Mouse (Mus musculus): ENCODE measurements around the gene Cited4. TPM values are rescaled to one million over a fixed set of nuclear protein-coding genes. Genes with fewer than 3 reads are reported as not detected.

The Cited4 gene
- polyA plus RNA-seq, 1 experiment from 2014 or later = 26.4 TPM

GRCm38 (mm10) chr4:120664601-120665000 lies 1.8 kb upstream of the Cited4 start:
- H3K9ac ChIP-seq = no peak overlapping the region

DNA sequence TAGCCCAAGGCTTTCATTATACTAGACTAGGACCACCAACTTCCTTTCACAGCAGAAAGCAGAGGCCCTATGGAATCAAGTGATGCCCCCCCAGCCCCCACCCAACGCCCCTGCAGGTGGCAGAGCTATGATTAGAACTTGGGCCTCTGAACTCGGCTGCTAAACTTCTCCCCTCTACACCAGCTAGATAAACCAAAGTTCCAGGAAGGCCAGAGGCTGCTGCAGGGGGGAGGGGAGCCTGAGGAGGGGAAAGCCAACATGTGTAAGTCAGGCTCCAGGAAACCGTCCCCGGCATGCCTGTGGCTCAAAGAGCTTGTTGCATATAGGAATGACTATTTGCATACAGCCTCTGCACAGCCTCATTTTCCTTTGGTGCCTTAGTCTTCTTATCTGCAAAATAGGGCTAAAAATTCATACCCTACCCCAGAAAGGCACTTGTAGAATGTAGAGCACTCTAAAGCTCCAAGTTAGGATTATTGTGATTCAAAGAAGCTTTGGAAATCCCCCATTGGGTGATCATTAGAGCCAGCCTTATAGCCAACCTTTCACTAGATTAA lies 1.1 kb upstream of the Cited4 start:
- no peaks in the 10 kb centered on the region for H3K9me3 ChIP-seq (replicated peaks)
- H3K27me3 ChIP-seq = no peaks in the 10 kb centered on the region
- no peaks in the 10 kb centered on the region for H3K36me3 ChIP-seq
- H3K4me2 ChIP-seq = 0 out of 2 replicates have a peak overlapping the region, but pooled peaks have one; percentile 12
- no peak overlapping the region for H3K9ac ChIP-seq
- WGBS = 23% methylated on average over 4 of the region's 4 CpGs
- no peak for ATAC-seq (replicated peaks; ENCODE audit: insufficient number of reproducible peaks, insufficient read depth, low FRiP score, low read depth)
- no peak overlapping the region for H3K4me3 ChIP-seq
- H3K27ac ChIP-seq = peak overlapping the region; percentile 40
- peaks cover 23% of the 10 kb centered on the region for H3K4me1 ChIP-seq (replicated peaks)

More at GRCm38 (mm10) chr4:120664601-120665000, 1.8 kb upstream of the Cited4 start:
- no peak for ATAC-seq (replicated peaks; ENCODE audit: insufficient number of reproducible peaks, insufficient read depth, low FRiP score, low read depth)
- WGBS = 51% methylated on average over 2 of the region's 2 CpGs
- H3K9me3 ChIP-seq (replicated peaks) = no peaks in the 10 kb centered on the region
- peak overlapping the region; percentile 40; the same call in 1 of the 2 replicates for H3K27ac ChIP-seq
- H3K4me2 ChIP-seq = 0 out of 2 replicates have a peak overlapping the region, but pooled peaks have one; percentile 12
- H3K4me3 ChIP-seq = no peak overlapping the region
- H3K27me3 ChIP-seq = no peaks in the 10 kb centered on the region
- no peaks in the 10 kb centered on the region for H3K36me3 ChIP-seq
- peaks cover 23% of the 10 kb centered on the region for H3K4me1 ChIP-seq (replicated peaks)

DNA sequence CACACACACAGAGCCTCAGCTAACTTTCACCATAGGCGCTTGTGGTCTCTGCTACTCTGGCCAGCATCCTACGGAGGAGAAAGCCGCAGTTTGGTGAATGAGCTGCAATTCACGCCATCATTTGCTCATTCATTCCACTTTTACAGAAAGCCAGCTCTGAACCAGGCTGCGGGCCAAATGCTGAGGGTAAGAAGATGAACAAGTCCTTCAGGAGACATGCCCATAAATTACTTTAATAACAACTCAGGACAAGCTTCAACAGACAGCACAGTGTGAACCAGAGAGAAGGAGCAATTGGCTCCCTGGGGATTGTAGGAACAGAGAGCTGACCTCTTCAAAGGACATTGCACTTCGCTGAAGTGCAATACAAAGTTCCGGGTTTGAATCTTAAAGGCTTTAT lies 590 bp upstream of the Cited4 start:
- 66% methylated on average over 7 of the region's 7 CpGs for WGBS
- H3K4me2 ChIP-seq = peak overlapping the region; percentile 90
- no peak for ATAC-seq (replicated peaks; ENCODE audit: insufficient number of reproducible peaks, insufficient read depth, low FRiP score, low read depth)
- peaks cover 23% of the 10 kb centered on the region for H3K4me1 ChIP-seq (replicated peaks)
- H3K36me3 ChIP-seq = no peaks in the 10 kb centered on the region
- no peak overlapping the region for H3K9ac ChIP-seq
- H3K4me3 ChIP-seq = no peak overlapping the region
- no peaks in the 10 kb centered on the region for H3K27me3 ChIP-seq
- no peaks in the 10 kb centered on the region for H3K9me3 ChIP-seq (replicated peaks)
- H3K27ac ChIP-seq = peak overlapping the region; percentile 51

DNA sequence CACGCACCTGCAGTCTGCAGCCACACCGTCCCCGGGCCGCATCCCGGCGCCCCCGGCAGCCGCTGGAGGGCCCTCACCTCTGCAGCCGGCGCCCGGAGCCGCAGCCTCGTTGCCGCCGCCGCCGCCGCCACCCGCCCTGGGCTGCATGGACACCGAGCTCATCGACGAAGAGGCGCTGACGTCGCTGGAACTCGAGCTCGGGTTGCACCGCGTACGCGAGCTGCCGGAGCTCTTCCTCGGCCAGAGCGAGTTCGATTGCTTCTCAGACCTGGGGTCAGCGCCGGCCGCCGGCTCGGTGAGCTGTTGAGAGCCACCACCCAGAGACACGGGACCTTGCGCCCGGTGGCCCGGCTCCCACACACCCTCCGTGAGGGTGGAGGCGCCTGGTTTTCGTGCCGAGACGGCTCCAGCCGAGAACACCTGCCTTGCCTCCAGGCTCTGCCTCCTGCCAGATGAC lies 701 bp downstream of the Cited4 start:
- Histone ChIP-seq H3K4me3 (peak overlapping the region; percentile 62), H3K36me3 (no peaks in the 10 kb centered on the region), H3K9me3 (replicated peaks) (no peaks in the 10 kb centered on the region), H3K4me2 (peak overlapping the region; percentile 90), H3K9ac (peak overlapping the region; percentile 74), H3K4me1 (replicated peaks) (peaks cover 23% of the 10 kb centered on the region), H3K27me3 (no peaks in the 10 kb centered on the region), H3K27ac (peak overlapping the region; percentile 85)
- peak; percentile 54 for ATAC-seq (replicated peaks; ENCODE audit: insufficient number of reproducible peaks, insufficient read depth, low FRiP score, low read depth)
- under 1% methylated on average over 50 of the region's 50 CpGs for WGBS

DNA sequence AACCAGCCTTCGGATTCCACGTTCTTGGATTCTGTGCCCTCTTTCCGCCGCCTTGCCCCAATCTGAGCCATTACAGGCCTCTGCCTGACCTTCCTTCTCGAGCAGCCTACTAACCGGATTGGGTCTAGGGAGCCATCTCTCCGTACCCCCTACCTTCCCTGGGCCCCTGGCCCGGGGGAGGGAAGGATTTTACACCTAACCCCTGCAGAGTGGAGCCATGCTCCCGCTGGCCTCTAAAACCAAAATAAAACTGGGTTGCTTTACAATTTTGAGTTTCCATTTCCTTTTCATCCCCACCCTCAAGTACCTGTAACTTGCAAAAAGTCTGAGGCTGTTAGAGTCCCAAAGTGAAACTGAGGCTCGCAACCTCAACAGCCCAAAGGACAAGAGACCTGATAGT lies 1.2 kb downstream of the Cited4 start:
- H3K9ac ChIP-seq = peak overlapping the region; percentile 74
- ATAC-seq (replicated peaks; ENCODE audit: insufficient number of reproducible peaks, insufficient read depth, low FRiP score, low read depth) = no peak
- peak overlapping the region; percentile 85 for H3K27ac ChIP-seq
- H3K36me3 ChIP-seq = no peaks in the 10 kb centered on the region
- H3K4me2 ChIP-seq = peak overlapping the region; percentile 90
- WGBS = 17% methylated on average over 10 of the region's 10 CpGs
- peaks cover 23% of the 10 kb centered on the region for H3K4me1 ChIP-seq (replicated peaks)
- peak overlapping the region; percentile 62 for H3K4me3 ChIP-seq
- no peaks in the 10 kb centered on the region for H3K9me3 ChIP-seq (replicated peaks)
- no peaks in the 10 kb centered on the region for H3K27me3 ChIP-seq

DNA sequence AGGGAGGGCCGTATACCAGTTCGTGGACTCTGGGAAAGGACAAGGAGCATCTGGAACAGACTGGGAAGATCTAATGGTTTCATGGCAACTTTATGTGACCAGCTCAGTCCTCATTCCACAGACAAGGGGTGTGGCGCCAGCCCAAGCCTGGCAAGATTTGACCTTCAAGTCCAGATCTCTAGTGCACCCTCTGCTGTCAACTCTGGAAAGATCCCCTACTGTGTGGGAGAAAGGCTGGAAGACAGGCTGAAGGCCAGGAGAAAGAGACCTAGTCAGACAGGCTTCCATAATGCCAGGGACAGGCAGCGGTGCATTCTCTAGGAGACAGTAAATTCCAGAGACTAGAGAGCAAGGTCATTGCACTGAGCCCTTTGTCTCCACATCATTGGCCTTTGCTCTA lies 2.2 kb downstream of the Cited4 start:
- Histone ChIP-seq H3K9me3 (replicated peaks) (no peaks in the 10 kb centered on the region), H3K36me3 (no peaks in the 10 kb centered on the region), H3K4me2 (peak overlapping the region; percentile 90), H3K4me3 (peak overlapping the region; percentile 62; the same call in 1 of the 2 replicates), H3K4me1 (replicated peaks) (peaks cover 23% of the 10 kb centered on the region), H3K27me3 (no peaks in the 10 kb centered on the region), H3K9ac (no peak overlapping the region), H3K27ac (peak overlapping the region; percentile 3; the same call in 1 of the 2 replicates)
- WGBS = 75% methylated on average over 4 of the region's 4 CpGs
- no peak for ATAC-seq (replicated peaks; ENCODE audit: insufficient number of reproducible peaks, insufficient read depth, low FRiP score, low read depth)

DNA sequence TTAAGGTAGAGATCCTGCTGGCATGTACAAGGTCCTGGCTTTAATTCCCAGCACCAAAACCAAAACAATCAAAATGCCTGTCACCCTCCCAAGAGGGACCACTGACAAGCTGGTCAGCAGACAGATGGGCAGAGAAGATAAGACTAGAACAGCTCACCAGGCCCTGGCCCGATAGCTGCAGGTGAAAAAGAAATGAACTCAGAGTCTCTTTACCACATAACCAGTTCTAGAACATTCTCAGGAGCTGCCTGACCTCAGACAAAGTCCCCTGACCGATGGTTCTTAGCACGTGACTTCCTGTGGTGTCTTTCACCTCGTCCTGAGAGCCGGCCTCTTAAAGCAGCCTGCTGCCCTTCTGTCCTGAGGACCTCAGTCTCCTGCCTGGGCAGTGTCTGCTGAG lies 3.2 kb downstream of the Cited4 start:
- Histone ChIP-seq H3K4me2 (no peak overlapping the region), H3K4me1 (replicated peaks) (peaks cover 22% of the 10 kb centered on the region), H3K9ac (no peak overlapping the region), H3K36me3 (no peaks in the 10 kb centered on the region), H3K9me3 (replicated peaks) (no peaks in the 10 kb centered on the region), H3K27me3 (no peaks in the 10 kb centered on the region), H3K4me3 (no peak overlapping the region), H3K27ac (no peak overlapping the region)
- no peak for ATAC-seq (replicated peaks; ENCODE audit: insufficient number of reproducible peaks, insufficient read depth, low FRiP score, low read depth)
- 64% methylated on average over 5 of the region's 5 CpGs for WGBS

GRCm38 (mm10) chr4:120671046-120671445 lies 4.7 kb downstream of the Cited4 start:
- Histone ChIP-seq H3K9ac (no peak overlapping the region), H3K4me1 (replicated peaks) (peaks cover 12% of the 10 kb centered on the region), H3K27ac (no peak overlapping the region), H3K27me3 (no peaks in the 10 kb centered on the region), H3K4me3 (no peak overlapping the region), H3K4me2 (no peak overlapping the region), H3K9me3 (replicated peaks) (no peaks in the 10 kb centered on the region), H3K36me3 (no peaks in the 10 kb centered on the region)
- ATAC-seq (replicated peaks; ENCODE audit: insufficient number of reproducible peaks, insufficient read depth, low FRiP score, low read depth) = no peak
- 52% methylated on average over 12 of the region's 12 CpGs for WGBS

- H3K27ac ChIP-seq = no peak overlapping the region
- H3K9ac ChIP-seq = no peak overlapping the region
- no peaks in the 10 kb centered on the region for H3K27me3 ChIP-seq
- H3K9me3 ChIP-seq (replicated peaks) = no peaks in the 10 kb centered on the region
- no peak overlapping the region for H3K4me3 ChIP-seq
- 86% methylated on average over 3 of the region's 3 CpGs for WGBS
- no peak overlapping the region for H3K4me2 ChIP-seq
- H3K36me3 ChIP-seq = no peaks in the 10 kb centered on the region
- 0 out of 2 replicates have a peak, but pooled peaks cover 4% of the 10 kb centered on the region for H3K4me1 ChIP-seq (replicated peaks)
- ATAC-seq (replicated peaks; ENCODE audit: insufficient number of reproducible peaks, insufficient read depth, low FRiP score, low read depth) = no peak
Measured at GRCm38 (mm10) chr4:120673606-120674005, 7.2 kb downstream of the Cited4 start.

- Histone ChIP-seq H3K9me3 (replicated peaks) (no peaks in the 10 kb centered on the region), H3K9ac (no peak overlapping the region), H3K4me3 (no peak overlapping the region), H3K27ac (no peak overlapping the region), H3K4me2 (no peak overlapping the region), H3K36me3 (no peaks in the 10 kb centered on the region), H3K4me1 (replicated peaks) (0 out of 2 replicates have a peak, but pooled peaks cover 4% of the 10 kb centered on the region), H3K27me3 (no peaks in the 10 kb centered on the region)
- WGBS = 30% methylated on average over 8 of the region's 8 CpGs
- no peak for ATAC-seq (replicated peaks; ENCODE audit: insufficient number of reproducible peaks, insufficient read depth, low FRiP score, low read depth)
Measured at GRCm38 (mm10) chr4:120674775-120675451, 8.5 kb downstream of the Cited4 start.

- Histone ChIP-seq H3K4me1 (replicated peaks) (0 out of 2 replicates have a peak, but pooled peaks cover 4% of the 10 kb centered on the region), H3K36me3 (no peaks in the 10 kb centered on the region), H3K27ac (no peak overlapping the region), H3K9me3 (replicated peaks) (no peaks in the 10 kb centered on the region), H3K4me3 (no peak overlapping the region), H3K27me3 (no peaks in the 10 kb centered on the region), H3K9ac (no peak overlapping the region), H3K4me2 (no peak overlapping the region)
- no peak for ATAC-seq (replicated peaks; ENCODE audit: insufficient number of reproducible peaks, insufficient read depth, low FRiP score, low read depth)
- WGBS = 74% methylated on average over 2 of the region's 2 CpGs
Measured at GRCm38 (mm10) chr4:120675640-120676039, 9.3 kb downstream of the Cited4 start.

Data from heart, embryonic 15.5 days (tissue).